Mouse (Mus musculus) CH12.LX (cell line): ENCODE results near the gene Carmil1. TPM values are rescaled to one million over a fixed set of nuclear protein-coding genes. Genes with fewer than 3 reads are reported as not detected.

Experiments
- DNase-seq: peaks from one replicate; pipeline ENCODE4 v3.0.0-alpha.2; 2013; ENCODE audit errors: extremely low read depth
- H3K27ac ChIP-seq: 2 replicates; pipeline ENCODE4 v1.5.1; 2012; ENCODE audit warnings: low read depth, mild to moderate bottlenecking, control low read depth, moderate library complexity; ENCODE audit not compliant: insufficient read depth
- H3K27me3 ChIP-seq: replicated peaks from 2 replicates; pipeline ENCODE3; 2012; ENCODE audit warnings: inconsistent platforms
- H3K36me3 ChIP-seq, 2 experiments: replicated peaks in 1 of 2; 2 replicates each; pipeline versions ENCODE3 to v1.6.1; 2012; ENCODE audit warnings: inconsistent platforms in 1 of 2, low read length in 1 of 2, mild to moderate bottlenecking in 1 of 2, mixed read lengths in 1 of 2, moderate library complexity in 1 of 2; ENCODE audit not compliant: control insufficient read depth in 1 of 2, insufficient read depth in 1 of 2
- H3K4me1 ChIP-seq, 2 experiments: 2 replicates each; pipeline ENCODE4 v1.6.1; 2012; ENCODE audit warnings: inconsistent platforms in 1 of 2, moderate library complexity in 1 of 2; ENCODE audit not compliant: insufficient read depth in 2 of 2, control insufficient read depth in 1 of 2
- H3K4me2 ChIP-seq: 2 replicates; pipeline ENCODE4 v1.6.1; 2012; ENCODE audit warnings: low read depth, mild to moderate bottlenecking, control low read depth; ENCODE audit not compliant: poor library complexity, insufficient read depth, severe bottlenecking
- H3K4me3 ChIP-seq, 3 experiments: fragments of 150-350 bp in 1 of 3; sonication (generic) in 1 of 3; replicated peaks in 1 of 3; 2 replicates each; pipeline versions ENCODE3 to v1.5.1; 2011 to 2012; ENCODE audit warnings: low read depth in 2 of 3, low read length in 2 of 3, mild to moderate bottlenecking in 2 of 3, moderate library complexity in 2 of 3, control low read depth in 1 of 3, improper control_type of control experiment in 1 of 3, inconsistent platforms in 1 of 3, mixed read lengths in 1 of 3; ENCODE audit not compliant: poor library complexity in 1 of 3
- H3K79me2 ChIP-seq: replicated peaks from 2 replicates; pipeline ENCODE4 v1.6.1; 2012; ENCODE audit warnings: mild to moderate bottlenecking, moderate library complexity; ENCODE audit not compliant: control insufficient read depth, poor library complexity, insufficient read depth, severe bottlenecking; ENCODE audit errors: extremely low read depth
- H3K9ac ChIP-seq: 2 replicates; pipeline ENCODE4 v1.6.1; 2012; ENCODE audit warnings: low read depth, mild to moderate bottlenecking, control low read depth, moderate library complexity; ENCODE audit not compliant: insufficient read depth
- H3K9me3 ChIP-seq: replicated peaks from 2 replicates; pipeline ENCODE3; 2012; ENCODE audit warnings: low read length, inconsistent platforms, mixed read lengths
- CTCF ChIP-seq, 2 experiments: IDR thresholded peaks in 1 of 2; conservative IDR thresholded peaks in 1 of 2; 2 replicates each; pipeline ENCODE4 v1.5.1; 2011 to 2012; ENCODE audit warnings: low read depth in 2 of 2, low read length in 2 of 2, improper control_type of control experiment in 1 of 2, inconsistent platforms in 1 of 2, mild to moderate bottlenecking in 1 of 2, moderate library complexity in 1 of 2
- ELF1 ChIP-seq: IDR thresholded peaks from 2 replicates; pipeline ENCODE4 v1.6.1; 2014; ENCODE audit warnings: low read depth, mild to moderate bottlenecking, inconsistent platforms, low read length, improper control_type of control experiment
- EP300 ChIP-seq: IDR thresholded peaks from 2 replicates; pipeline ENCODE4 v1.6.1; 2011; ENCODE audit warnings: low read length, improper control_type of control experiment
- ETS1 ChIP-seq: conservative IDR thresholded peaks from 2 replicates; pipeline ENCODE4 v1.6.1; 2012; ENCODE audit warnings: low read depth, mild to moderate bottlenecking, inconsistent platforms, low read length, improper control_type of control experiment, moderate library complexity
- IRF4 ChIP-seq: IDR thresholded peaks from 2 replicates; pipeline ENCODE4 v1.6.1; 2014; ENCODE audit warnings: low read depth, mild to moderate bottlenecking, inconsistent platforms, low read length, improper control_type of control experiment
- KAT2A ChIP-seq: IDR thresholded peaks from 2 replicates; pipeline ENCODE4 v1.6.1; 2012; ENCODE audit warnings: low read length, improper control_type of control experiment, inconsistent platforms; ENCODE audit not compliant: insufficient replicate concordance
- MAZ ChIP-seq: IDR thresholded peaks from 2 replicates; pipeline ENCODE4 v1.6.1; 2012; ENCODE audit warnings: low read depth, mild to moderate bottlenecking, inconsistent platforms, low read length, improper control_type of control experiment, moderate library complexity
- MEF2A ChIP-seq: IDR thresholded peaks from 2 replicates; pipeline ENCODE4 v1.6.1; 2014; ENCODE audit warnings: low read depth, mild to moderate bottlenecking, inconsistent platforms, low read length, improper control_type of control experiment, borderline replicate concordance
- MXI1 ChIP-seq: IDR thresholded peaks from 2 replicates; pipeline ENCODE4 v1.6.1; 2011; ENCODE audit warnings: mild to moderate bottlenecking, low read depth, low read length, improper control_type of control experiment
- NRF1 ChIP-seq: IDR thresholded peaks from 2 replicates; pipeline ENCODE4 v1.6.1; 2014; ENCODE audit warnings: low read depth, mild to moderate bottlenecking, inconsistent platforms, low read length, improper control_type of control experiment, moderate library complexity
- PAX5 ChIP-seq: IDR thresholded peaks from 2 replicates; pipeline ENCODE4 v1.6.1; 2012; ENCODE audit warnings: low read length, inconsistent platforms, mixed read lengths
- RAD21 ChIP-seq: IDR thresholded peaks from 2 replicates; pipeline ENCODE4 v1.6.1; 2011; ENCODE audit warnings: low read depth, mild to moderate bottlenecking, low read length, improper control_type of control experiment, moderate library complexity
- RCOR1 ChIP-seq: conservative IDR thresholded peaks from 2 replicates; pipeline ENCODE4 v1.6.1; 2012; ENCODE audit warnings: low read depth, mild to moderate bottlenecking, inconsistent platforms, low read length, improper control_type of control experiment
- SIN3A ChIP-seq: IDR thresholded peaks from 2 replicates; pipeline ENCODE4 v1.6.1; 2012; ENCODE audit warnings: low read length, improper control_type of control experiment, inconsistent platforms
- SMC3 ChIP-seq: IDR thresholded peaks from 2 replicates; pipeline ENCODE4 v1.6.1; 2011; ENCODE audit warnings: low read depth, low read length, improper control_type of control experiment
- UBTF ChIP-seq: IDR thresholded peaks from 2 replicates; pipeline ENCODE4 v1.6.1; 2012; ENCODE audit warnings: low read depth, mild to moderate bottlenecking, inconsistent platforms, low read length, improper control_type of control experiment, moderate library complexity
- USF1 ChIP-seq: IDR thresholded peaks from 2 replicates; pipeline ENCODE4 v1.6.1; 2014; ENCODE audit warnings: low read depth, mild to moderate bottlenecking, inconsistent platforms, low read length, improper control_type of control experiment
- ZNF384 ChIP-seq: IDR thresholded peaks from 2 replicates; pipeline ENCODE4 v1.6.1; 2012; ENCODE audit warnings: low read depth, low read length, improper control_type of control experiment, inconsistent platforms
- dilution Hi-C: fragments of 300-500 bp; cut with MboI; formaldehyde crosslinking; loops from 2 replicates; pipeline ENCODE4 v1.14.3; 2020; ENCODE audit warnings: low sequenced_read_pairs; ENCODE audit not compliant: extremely low pct_unique_long_range_greater_than_20kb, extremely low pct_ligation_motif_present
- in situ Hi-C: fragments of 300-500 bp; cut with MboI; formaldehyde crosslinking; loops from 3 replicates; pipeline ENCODE4 v1.14.3; 2019; ENCODE audit warnings: low sequenced_read_pairs, low pct_ligation_motif_present, low pct_unique_long_range_greater_than_20kb, mixed read lengths
- polyA plus RNA-seq: library from polyadenylated mRNA; unstranded; fragments of >175 nt; gene quantifications from 2 replicates; pipeline ENCODE4 v1.2.1, GENCODE M21; 2012; ENCODE audit warnings: low read depth; ENCODE audit not compliant: insufficient read length
- total RNA-seq, 2 experiments: library from RNA; depleted of rRNA; stranded (reverse); fragments of 300-350 nt in 1 of 2; fragments of >200 nt in 1 of 2; gene quantifications; 2 replicates each; pipeline ENCODE4 v1.2.3; 2012 to 2014

Carmil1 gene
- total and polyA plus RNA-seq, 3 experiments: 1.1 to 9.4 (median 7.2) TPM

GRCm38 (mm10) chr13:24316563-24316962 is 36.0 kb upstream of the Carmil1 start:
- H3K36me3 ChIP-seq: no peaks in the 10 kb centered on the region
- H3K9me3 ChIP-seq: no peaks in the 10 kb centered on the region
- H3K4me3 ChIP-seq: no peak overlapping the region
- no peak overlapping the region for H3K27ac ChIP-seq
- H3K4me2 ChIP-seq: no peak overlapping the region
- TF ChIP-seq ETS1 (no peak), NRF1 (no peak), CTCF (conservative IDR thresholded peaks at IDR 0.05 in 1 of 2, IDR thresholded peaks at IDR 0.05 in 1 of 2; ENCODE audit: low read depth in 2 of 2, low read length in 2 of 2) (peak in 1 of 2 experiments; percentile 47; a peak in 2 of 4 replicates), ZNF384 (no peak), UBTF (no peak), RAD21 (peak; percentile 37), MXI1 (no peak), MAZ (no peak)
- DNase-seq: peak; percentile 20
- no peaks in the 10 kb centered on the region for H3K27me3 ChIP-seq
- no peaks in the 10 kb centered on the region for H3K79me2 ChIP-seq
- H3K9ac ChIP-seq: no peak overlapping the region
- peaks cover 0 to 7% of the 10 kb centered on the region in 2 experiments; a peak in 2 of 4 replicates for H3K4me1 ChIP-seq
- dilution Hi-C loops (no loop called here), in situ Hi-C loops (no loop called here)

DNA sequence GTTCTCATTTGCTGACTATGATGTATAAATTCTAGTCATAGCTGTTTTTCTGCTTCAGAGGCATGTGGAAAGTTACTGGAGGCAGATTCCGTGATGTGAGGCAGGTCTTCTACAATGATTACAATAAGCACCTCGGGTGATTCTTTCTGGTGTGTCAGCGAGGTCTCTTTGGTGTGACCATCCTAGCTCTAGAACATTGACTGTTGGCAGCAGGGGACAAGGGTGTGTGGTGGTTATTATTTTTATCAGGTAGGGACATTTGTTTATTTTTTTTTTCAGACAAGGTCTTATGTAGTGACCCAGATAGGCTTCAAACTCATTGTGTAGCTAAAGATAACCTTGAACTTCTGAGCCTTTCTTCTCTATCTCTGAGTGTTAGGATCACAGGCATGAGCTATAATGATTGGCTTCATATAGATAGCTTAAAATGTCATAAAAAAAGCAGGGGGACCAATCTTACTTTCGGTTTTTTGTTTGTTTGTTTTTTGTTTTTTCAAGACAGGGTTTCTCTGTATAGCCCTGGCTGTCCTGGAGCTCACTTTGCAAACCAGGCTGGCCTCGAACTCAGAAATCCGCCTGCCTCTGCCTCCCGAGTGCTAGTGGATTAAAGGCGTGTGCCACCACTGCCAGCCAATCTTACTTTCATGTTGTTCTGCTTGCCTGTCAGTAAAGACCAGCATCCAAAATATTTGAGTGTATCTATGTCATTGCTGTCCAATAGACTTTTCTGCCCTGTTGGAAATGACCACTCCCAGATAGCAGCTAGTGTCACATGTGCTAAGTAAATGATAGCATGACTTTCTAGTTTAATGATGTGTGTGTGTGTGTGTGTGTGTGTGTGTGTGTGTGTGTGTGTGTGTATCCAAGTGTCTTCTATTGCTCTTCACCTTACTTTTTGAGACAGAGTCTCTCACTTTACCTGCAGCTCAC is 30.7 kb upstream of the Carmil1 start:
- in situ Hi-C loops: no loop called here

DNA sequence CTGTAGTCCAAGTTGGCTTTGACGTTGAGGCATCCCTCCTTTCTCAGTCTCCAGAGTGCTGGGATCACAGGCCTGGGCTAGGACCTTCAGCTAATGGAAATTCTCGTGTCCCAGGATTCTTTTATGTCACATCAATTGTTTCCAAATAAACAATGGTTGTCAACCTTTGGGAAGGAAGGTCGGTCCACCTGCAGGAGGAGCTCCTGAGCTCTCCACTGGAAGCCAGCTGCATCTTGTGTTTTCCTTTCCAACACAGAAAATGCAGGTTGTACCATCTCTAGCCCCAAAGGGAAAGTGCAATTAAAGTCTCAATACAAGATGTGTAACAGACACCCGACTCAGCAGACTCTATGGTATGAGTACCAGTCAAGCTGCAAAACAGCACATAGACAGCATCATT is 25.7 kb upstream of the Carmil1 start:
- in situ Hi-C loops: no loop called here
- Histone ChIP-seq H3K9me3 (no peaks in the 10 kb centered on the region), H3K79me2 (no peaks in the 10 kb centered on the region), H3K9ac (no peak overlapping the region), H3K4me3 (no peak overlapping the region), H3K36me3 (no peaks in the 10 kb centered on the region), H3K4me1 (no peaks in the 10 kb centered on the region), H3K27me3 (no peaks in the 10 kb centered on the region), H3K4me2 (no peak overlapping the region), H3K27ac (no peak overlapping the region)
- peak; percentile 6 for DNase-seq
- TF ChIP-seq CTCF (conservative IDR thresholded peaks at IDR 0.05 in 1 of 2, IDR thresholded peaks at IDR 0.05 in 1 of 2; ENCODE audit: low read depth in 2 of 2, low read length in 2 of 2) (peak in 1 of 2 experiments; percentile 60; a peak in 2 of 4 replicates), RAD21 (peak; percentile 37), USF1 (no peak), SMC3 (peak; percentile 33)
- dilution Hi-C loops: no loop called here

More for the DNA sequence above, 30.7 kb upstream of the Carmil1 start:
- Histone ChIP-seq H3K4me3 (no peak overlapping the region), H3K9ac (no peak overlapping the region), H3K27me3 (no peaks in the 10 kb centered on the region), H3K36me3 (no peaks in the 10 kb centered on the region), H3K9me3 (no peaks in the 10 kb centered on the region), H3K79me2 (no peaks in the 10 kb centered on the region), H3K4me2 (no peak overlapping the region), H3K4me1 (no peaks in the 10 kb centered on the region), H3K27ac (no peak overlapping the region)
- DNase-seq: no peak
- TF ChIP-seq PAX5: no peak
- TF ChIP-seq IRF4: no peak
- TF ChIP-seq SIN3A: no peak
- TF ChIP-seq ELF1: no peak
- TF ChIP-seq RCOR1: no peak
- TF ChIP-seq EP300: no peak
- no peak for TF ChIP-seq MEF2A
- TF ChIP-seq KAT2A: no peak
- dilution Hi-C loops: no loop called here
